Mouse (Mus musculus) thymus, postnatal 4 days (tissue): ENCODE data around the gene Vmn2r96.
"Not testable (repeated sequence)": the region's sequence is repeated elsewhere in the genome, so short reads cannot be mapped to it uniquely, and the experiment has no call there.

ENCODE experiments used
- DNase-seq: peaks from one replicate; pipeline ENCODE4 v3.0.0; 2021

Gene Vmn2r96

GRCm38 (mm10) chr17:18572851-18573250 is at the start of gene Vmn2r96:
Gene Vmn2r96 (plus strand): TSS chr17:18573151.
- not testable (repeated sequence) for DNase-seq

DNA sequence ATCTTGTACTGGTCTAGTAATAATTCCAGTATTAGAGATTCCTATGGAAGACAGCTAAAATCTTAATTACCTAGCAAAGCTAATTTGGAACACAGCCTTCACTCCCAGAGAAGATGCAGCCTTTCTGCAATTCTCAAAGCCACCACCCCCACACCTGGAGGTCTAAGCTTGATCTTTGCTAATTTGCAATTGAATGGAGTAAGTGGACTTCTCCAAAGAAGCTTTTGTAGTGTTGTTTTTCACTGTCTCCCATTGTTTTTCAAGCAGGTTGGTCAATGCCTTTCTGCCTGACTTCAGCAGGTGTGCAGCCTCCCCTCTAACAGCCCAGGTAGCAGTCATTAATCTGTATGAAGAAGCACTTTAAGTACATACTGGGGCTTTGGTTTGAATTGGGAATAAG is 49.6 kb upstream of the Vmn2r96 start:
- DNase-seq = no peak

GRCm38 (mm10) chr17:18523991-18524390 is 49.0 kb upstream of the Vmn2r96 start:
- no peak for DNase-seq

DNA sequence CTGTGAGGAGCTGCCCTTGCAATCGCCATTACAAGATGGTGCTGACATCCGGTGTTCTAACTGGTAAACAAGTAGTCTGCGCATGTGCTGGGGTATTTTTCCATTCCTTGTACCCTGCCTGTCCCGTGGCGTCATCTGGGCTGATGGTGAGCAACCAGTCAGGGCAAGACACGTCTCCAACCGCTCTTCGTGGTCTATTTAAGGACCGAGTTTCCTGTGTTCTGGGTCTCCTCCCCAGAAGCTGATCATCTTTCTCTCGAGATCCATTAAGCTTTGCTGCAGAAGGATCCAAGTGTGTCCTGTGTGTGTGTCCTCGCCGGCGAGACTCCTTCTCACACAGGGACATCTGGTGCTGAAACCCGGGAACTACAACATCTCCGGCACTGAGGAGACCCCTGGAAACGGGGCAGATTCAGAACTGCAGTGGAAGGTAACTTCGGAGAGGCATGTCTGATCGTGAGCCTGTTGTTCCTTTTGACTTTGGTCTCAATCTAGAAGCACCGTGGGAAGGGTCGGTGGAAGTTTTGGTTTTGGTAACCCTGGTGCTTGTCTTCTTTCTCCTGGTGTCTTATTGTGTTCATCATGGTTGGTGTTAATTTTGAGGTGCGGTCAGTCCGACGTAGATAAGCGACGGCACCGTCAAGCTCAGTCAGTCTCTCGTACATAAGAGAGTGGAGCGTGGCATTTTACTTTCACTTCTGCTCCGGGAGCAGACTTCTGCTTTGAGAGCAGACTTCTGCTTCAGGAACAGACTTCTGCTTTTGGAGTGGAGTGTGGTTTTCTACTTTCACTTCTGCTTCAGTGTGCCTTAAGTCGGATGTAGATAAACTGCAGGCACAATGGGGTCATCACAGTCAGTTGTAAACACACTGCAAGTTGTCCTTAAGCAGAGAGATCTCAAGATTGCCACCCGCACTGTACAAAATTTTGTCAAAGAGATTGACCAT is 14.5 kb upstream of the Vmn2r96 start:
- not testable (repeated sequence) for DNase-seq

DNA sequence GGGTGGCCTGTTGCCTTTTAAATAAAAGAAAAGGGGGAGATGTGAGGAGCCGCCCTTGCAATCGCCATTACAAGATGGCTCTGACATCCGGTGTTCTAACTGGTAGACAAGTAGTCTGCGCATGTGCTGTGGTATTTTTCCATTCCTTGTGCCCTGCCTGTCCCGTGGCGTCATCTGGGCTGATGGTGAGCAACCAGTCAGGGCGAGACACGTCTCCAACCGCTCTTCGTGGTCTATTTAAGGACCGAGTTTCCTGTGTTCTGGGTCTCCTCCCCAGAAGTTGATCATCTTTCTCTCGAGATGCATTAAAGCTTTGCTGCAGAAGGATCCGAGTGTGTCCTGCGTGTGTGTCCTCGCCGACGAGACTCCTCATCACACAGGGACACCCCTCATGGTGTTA is 6.8 kb upstream of the Vmn2r96 start:
- DNase-seq = not testable (repeated sequence)

- not testable (repeated sequence) for DNase-seq
These were observed 42.2 kb downstream of the Vmn2r96 start for GRCm38 (mm10) chr17:18615151-18615550.

DNA sequence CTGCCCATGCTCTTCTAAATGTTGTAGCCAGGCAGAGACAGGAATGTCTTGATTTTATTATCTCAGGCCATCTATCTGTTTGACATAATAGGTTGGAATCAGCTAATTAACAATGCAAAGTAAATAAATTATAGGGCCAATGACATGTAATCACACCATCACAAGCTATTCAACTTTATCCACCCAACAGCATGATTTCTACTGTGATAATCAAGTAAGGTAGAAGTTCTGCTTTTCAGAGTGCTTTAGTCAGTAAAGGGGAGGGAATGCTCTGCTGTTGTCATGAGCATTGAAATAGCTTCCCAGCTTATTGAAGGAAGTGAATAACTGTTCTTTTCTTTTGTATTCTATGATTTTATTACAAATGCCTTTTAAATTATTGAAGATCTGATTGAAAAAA is 53.6 kb downstream of the Vmn2r96 start:
- no peak for DNase-seq
